Mouse (Mus musculus): Measurements from ENCODE around the gene Cuedc1.

- TF ChIP-seq CTCF (IDR thresholded peaks at IDR 0.05; ENCODE audit: extremely low read depth, insufficient read depth, insufficient read length, insufficient replicate concordance) = no peak
- TF ChIP-seq POLR2A (IDR thresholded peaks at IDR 0.05; ENCODE audit: low read depth, low read length) = no peak
Measured at GRCm38 (mm10) chr11:88221929-88222475, 124.1 kb downstream of the Cuedc1 start.

Measured in spleen, adult 2 months (tissue).